Mouse (Mus musculus): ENCODE data around the gene Cipc.

The Cipc gene

DNA sequence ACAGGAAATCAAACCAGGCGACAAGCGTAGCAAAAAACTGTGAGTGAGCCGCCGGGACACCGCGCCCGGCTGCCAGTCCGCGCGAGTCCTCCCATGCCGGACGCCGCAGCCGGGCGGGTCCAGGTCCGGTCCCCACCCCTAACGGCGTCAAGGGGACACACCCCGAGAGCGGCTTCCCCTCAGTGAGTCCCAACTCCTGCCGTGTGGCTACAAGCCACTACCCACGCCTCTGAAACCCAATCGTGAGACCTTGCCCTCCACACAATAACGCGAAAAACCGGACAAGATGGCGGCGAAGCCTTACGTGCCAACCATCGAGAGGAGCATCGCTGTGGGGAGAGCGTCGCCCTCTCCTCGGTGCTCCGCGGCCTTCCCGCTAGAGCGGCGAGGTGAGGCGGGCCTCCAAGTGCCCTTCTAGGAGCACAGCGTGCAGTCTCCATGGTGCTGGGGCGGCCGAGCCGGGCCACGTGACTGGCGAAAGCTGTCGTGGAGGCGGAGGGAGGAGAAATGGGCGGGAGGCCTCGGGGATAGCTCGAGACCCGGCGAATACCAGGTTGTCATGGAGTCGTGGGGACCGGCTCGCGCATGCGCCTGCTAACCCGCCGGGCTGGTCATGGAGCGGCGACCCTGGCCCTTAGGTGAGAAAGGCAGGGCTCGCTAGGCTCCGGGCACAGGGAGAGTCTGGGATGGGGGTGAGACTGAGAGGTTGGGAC, at the start of gene Cipc:
Gene Cipc, plus strand, starts transcription at position 182 of the 713 bp plus-strand sequence.
- DNase-seq (ENCODE audit: extremely low read depth, low read depth) = peak; percentile 95

DNA sequence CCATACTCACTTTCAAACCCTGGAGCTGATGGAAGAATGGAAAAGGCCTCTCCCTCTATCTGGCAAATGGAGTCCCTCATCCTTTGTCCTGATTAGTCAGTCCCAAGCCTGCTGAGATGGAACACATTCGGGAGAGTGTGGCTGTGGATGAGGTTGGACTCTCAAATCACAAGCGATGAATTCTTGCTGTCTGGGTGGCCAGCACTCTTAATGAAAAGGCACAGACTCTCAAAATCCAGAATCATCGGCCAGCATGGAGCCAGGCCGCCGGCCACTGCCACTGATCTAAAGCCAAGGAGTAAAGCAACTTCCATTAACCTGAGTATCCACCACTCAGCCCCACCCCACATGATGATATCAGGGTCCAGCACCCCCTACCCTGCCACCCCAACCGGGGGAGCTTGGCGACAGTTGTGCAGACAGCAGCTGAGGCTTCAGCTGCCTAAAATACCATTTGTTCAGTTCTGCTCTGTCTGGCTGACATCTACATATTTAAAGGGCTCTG, 49.0 kb upstream of the Cipc start:
- no peak for DNase-seq (ENCODE audit: extremely low read depth, low read depth)

DNA sequence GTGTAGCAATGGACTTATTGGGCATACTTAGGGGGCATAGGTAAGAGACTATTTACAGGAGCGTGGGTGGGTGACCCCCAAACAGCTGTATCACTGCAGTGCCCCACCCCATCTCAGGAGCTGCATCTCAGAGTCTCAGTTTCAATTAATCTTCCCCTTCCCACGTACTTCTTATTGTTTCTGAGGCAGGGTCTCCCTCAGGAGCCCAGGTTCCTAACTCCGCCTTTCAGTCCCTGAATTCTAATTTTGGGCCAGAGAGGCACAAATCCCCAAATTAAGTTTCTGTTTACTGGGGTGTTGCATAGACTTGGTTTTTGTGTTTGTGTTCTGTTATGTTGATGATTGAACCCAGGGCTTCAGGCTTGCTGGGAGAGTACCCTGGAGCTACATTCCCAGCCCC, 48.4 kb upstream of the Cipc start:
- no peak for DNase-seq (ENCODE audit: extremely low read depth, low read depth)

DNA sequence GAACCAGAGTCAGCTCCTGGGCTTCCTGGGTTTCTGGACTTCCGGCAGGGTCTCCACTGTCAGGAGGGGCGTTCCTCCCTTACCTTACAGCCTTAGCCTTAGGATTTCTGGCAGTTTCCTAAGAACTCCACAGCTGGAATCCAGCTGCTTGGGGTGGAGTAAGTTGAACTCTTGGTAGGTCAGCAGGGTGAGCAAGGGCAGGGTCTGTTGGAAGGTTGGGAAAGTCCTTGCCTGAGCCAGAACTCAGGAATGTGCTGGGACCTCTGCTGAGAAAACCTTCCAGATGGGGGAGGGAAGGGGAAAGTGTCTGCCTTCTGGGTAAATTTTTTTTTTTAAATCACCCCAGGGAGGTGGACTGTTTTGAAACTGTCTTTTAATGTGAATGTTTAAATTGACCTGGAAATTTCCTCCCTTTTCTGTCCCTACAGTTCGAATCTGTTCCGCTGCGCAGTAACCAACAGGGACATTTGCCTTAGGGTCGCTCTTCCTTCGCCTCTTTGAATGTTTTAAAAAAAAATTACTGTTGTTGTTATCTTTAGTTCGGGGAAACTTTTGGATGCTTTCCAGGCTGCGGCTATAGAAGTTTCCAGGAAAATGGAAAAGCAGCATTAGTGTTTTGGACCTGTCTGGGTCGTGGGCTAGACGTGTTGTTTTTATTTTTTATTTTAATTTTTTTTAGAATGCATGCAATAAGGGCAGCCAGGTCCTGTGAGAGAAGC, 47.2 kb upstream of the Cipc start:
- no peak for DNase-seq (ENCODE audit: extremely low read depth, low read depth)

DNA sequence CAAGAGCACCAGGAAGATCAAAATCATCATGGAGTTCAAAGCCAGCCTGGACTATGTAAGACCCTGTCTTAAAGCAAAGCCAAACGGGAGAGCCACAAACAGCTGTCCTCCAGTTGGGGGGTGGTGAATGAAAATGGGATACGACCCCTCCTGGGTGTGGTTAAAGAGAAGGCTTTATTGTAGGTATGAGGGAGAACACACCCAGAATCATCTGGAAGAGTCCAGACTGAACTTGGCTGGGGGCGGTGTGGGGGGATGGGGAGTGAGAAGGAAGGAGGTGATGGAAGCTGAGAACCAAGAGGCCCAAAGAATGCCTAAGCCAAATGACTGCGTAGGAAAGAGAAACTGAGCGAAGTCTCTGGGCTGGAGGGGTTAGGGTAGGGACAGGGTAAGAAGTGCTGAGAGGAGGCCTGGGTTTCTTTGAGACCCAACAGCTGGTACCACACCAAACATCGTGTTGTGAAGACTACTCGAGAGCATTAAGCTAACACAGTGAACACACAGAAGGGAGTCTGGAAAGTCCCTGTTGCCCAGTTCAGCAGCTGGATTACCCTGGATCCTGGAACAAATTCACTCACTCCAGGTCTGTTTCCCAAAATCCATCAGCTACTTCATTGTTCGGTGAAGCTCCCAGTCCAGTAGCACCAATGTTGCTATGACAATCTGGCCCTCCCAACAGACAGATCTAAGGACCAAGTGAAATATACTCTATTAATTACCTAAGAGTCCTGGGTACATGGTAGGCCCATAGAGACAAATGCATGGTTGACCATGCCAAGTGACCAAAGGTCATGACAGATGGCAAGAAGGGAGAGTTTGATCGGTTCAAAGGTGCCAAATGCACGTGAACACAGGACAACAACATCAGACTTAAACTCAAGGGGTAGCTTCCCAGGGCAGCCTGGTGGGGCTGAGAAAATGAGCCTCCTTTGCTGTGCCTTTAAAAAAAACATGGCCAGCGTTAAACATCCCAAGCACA, 42.7 kb upstream of the Cipc start:
- no peak for DNase-seq (ENCODE audit: extremely low read depth, low read depth)

DNA sequence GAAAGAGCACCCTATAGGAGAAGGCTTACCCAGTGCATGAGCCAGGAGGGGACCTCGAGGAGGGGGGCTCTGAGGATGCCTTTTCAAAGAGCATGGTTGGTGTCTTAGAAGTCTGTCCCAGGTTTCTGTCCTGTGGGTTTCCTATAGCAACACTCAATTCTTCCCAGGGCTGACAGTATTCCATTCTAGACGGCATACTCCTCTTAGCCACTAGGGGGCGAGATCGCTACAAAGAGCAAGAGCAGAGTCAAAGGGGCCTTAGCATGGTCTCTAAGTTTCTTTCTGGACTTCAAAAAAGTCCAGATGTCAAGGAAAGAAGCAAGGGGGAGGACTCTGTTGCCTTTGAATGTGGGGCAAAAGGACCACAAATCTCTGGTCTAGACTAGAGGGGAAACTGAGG, 41.6 kb upstream of the Cipc start:
- no peak for DNase-seq (ENCODE audit: extremely low read depth, low read depth)

DNA sequence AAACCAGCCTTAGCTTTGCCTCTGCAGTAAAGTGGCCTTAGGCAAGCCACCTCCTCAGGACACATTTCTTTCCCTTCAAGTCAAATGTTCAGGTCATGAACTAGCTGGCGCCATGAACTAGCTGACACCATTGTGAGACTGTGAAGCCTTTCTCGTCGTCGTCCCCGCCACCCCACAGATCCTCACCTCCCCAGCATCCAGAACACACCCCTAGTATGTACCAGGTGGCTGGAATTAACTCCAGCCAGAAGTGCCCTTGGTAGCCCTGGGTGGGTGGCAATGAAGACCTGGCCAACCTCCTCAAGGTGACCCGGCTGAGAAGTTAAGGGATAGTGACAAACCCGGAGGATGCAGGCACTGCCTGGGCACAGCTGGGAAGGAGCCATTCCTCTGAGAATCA, 41.0 kb upstream of the Cipc start:
- no peak for DNase-seq (ENCODE audit: extremely low read depth, low read depth)

DNA sequence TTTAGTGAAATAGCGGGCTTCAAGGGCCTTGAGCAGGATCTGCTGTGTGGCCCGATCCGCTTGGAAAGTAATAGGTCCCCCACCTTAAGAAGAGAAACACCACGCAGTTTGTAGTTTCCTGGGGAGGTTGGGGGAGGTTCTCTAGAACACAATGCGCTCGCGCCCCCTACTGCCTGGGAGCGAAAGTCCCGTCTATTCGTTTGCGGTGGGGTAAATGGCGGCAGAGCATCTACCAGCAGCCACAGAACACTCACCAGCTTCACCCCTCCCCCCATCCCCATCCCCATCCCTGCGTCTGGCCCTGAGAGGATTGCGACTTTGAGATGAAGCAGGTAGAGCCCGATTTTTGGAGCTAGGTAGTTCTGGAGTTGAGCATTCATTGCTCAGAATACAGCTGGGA, 40.4 kb upstream of the Cipc start:
- peak; percentile 67 for DNase-seq (ENCODE audit: extremely low read depth, low read depth)

DNA sequence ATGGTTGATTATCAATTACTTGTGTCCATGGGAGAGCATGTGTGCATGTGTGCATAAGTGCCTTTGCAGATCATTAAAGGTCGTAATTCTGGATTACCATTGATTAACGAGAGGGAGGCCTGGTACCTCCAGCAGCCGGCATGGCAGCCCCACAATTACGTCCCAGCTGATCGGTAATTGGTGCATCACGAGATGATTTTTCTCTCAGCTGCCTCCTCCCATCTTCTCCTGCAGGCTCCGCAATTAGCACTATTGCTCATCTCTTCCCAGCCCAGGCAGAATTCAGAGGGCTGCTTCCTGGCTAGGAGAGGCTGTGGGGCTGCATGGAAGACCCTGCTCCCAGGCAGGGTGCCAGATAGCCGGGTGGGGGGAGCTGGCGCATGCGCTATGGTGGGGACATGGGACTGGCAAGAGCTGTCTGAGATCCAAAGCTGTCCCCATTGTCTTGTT, 35.3 kb upstream of the Cipc start:
- no peak for DNase-seq (ENCODE audit: extremely low read depth, low read depth)

DNA sequence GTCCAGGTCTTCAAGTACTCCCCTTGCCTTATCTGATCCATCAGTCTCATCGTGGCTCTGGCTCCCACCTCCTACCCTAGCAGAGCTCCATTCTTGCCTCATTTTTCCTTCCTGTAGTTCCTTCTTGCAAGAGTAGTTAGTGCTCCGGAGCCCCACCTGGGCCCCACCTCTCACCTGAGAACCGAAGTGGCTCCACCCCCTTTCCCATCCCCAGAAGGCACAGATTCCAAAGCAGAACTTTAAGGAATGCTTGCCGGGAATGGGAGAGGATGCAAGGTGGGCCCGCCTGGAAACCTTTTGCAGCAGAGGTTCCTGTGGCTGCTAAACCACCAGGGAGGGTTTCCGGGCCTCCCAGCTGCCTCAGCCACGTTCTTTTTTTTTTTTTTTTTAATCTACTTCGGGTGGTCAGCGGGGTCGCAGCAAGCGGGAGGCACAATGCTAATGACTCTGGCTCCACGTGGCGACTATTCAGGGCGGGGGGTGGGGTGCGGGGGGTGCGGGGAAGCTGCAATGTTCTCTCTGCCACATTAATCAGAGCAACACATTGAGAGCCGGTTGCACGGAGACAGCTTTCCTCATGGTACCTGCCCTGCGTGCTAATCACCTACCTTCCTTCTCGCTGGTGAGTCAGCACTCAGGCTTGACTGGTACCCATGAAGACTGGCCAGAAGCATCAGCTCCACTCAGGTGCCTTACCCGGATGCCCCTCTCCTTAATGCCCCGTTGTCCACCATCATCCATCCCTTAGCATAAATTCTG, 34.3 kb upstream of the Cipc start:
- DNase-seq (ENCODE audit: extremely low read depth, low read depth) = no peak

DNA sequence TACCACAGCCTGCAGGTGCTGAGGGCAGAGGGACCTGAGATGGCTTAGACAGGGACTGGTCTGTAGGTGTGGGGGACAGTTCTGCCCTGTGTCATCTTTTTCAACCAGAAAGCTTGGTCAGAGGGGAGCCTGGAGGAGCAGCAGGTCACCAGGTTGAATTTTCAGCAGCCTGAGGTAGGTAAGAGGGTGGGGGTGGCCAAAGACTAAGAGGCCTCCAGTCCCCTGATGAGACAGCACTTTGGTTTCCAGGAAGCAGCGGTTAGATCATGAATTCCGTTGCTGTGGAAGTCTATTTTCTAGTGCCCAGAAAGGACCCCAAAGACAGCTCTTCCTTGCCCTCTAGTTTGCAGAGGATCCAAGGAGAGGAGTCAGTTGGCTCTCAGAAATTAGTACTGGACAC, 32.5 kb upstream of the Cipc start:
- no peak for DNase-seq (ENCODE audit: extremely low read depth, low read depth)

DNA sequence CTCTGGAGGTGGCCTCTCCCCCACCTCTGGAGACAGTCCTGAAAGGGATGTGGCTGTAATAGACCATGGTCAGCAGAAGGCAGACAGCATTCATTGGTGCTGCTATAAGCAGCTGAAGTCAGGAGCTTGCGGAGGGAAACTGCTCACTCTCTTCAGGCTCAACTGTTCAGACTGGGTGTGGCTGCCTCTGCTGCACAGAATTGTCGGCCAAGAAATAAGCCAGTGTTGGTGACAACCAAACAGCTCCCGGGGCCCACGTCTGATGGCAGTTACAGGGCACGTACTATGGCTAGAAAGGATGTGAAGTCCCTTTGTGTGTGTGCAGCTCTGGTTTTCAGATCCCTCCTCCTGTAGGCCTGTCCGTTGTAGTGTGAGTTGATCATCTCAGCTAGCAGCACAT, 32.1 kb upstream of the Cipc start:
- no peak for DNase-seq (ENCODE audit: extremely low read depth, low read depth)

DNA sequence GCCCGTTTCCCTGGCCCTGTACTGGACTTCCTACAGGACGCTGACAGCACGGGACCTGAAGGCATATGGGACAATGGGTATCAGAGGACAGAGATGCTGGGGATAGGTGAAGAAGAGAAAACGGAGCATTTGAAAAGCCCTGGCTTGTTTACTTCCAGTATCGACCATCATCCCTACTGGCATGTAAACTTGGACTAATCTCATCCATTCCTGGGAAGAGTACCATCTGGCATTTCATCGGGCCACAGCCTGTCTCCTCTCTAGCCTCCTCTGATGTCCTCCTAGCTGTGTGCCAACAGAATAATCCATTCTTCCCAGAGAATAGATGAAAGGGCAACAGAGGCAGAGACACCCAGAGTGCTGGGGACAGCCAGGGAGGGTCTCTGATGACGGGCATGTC, 31.2 kb upstream of the Cipc start:
- no peak for DNase-seq (ENCODE audit: extremely low read depth, low read depth)

DNA sequence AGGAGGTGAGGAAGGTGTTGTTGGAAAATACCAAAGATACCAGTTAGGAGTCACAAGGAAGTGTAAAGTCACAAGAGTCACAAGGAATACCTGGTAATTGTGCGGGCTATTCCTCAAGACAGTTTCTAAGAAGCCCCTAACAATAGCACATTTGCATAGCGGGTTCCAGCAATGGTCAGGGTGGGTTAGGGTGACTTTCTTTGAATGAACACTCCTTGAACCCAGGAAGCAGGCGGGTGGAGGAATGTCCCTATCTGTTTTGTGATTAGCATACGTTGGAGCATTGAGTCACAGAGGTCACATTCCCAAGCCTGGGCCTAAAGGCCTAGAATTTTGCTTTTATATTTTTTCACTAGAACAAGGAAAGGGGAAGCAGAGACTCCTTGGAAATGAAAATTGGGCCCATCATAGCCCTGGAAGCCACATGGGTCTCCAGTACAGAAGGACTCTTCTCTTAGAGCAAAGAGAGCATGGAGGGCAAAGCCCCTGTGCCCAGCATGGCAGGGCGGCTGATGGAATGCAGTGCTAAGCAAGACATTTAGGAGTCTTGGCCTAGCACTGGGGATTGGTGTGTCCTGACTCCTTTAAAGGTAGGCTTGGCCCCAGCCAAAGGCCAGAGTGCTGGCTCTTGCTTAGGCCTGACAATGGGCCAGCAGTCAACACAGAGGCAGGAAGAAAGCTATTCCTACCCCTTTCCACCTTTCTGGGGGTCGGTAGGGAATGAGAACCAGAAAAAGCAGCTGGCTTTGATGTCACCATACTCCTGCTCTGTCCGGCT, 29.9 kb upstream of the Cipc start:
- no peak for DNase-seq (ENCODE audit: extremely low read depth, low read depth)

DNA sequence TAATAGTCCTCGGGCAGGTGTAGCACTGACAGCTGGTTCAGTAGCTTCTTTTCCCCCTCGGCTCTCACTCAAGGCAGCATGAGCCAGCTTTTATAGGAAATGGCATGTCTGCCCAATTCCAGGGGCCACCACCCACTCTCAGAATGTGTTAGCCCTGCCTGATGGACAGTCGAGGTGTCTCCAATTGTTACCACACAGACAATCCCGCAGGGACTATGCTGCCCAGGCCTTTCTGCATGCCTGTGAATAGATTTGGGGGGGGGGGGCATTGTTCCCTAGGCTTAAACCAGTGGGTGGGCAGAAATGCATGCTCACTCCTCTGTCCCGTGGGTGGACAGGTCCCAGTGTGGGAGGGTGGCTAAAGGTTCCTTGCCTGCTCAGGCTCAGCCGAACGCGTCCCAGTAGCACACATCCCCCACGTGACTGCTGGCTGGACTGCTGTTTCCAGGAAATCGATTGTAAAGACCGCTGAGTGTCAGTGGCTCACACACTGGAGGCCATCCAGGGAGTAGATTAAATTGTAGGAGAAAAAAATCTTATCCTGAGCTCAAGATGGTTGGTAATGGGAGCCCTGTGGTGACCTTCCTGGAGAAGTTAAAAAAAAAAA, 28.4 kb upstream of the Cipc start:
- DNase-seq (ENCODE audit: extremely low read depth, low read depth) = no peak

DNA sequence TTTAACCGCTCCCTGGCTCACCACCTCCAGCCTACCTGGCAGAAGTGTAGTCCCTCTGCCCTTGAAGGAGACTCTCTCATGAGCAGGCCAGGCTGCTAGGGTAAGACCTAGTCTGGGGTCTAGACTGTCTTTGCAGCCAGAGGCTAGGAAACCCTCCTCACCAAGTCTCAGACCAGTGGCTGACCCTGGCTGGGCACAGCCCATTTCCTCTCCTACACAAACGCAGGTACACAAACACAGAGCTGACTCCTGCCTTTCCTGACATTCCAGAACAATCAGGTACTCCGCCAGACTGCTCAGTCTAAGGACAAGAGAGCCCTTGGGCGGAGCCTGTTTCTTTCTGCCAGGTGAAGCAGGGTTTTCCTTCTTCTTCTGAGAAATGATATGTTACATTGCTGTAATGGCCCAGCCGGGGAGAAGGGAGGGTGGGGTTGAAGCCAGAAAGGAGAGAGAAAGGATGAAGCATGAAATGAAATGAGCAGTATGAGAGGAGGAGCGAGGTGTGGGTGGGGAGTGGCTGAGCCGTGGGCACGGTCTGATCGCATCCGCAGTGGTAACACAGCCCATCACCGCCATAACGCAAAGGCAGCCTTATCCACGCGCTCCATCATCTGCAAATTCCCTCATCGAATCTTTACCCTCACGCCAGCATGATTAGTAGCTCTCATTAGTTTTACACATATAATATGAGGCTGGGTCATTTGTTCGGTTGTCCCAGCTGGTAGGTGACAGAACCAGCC, 27.7 kb upstream of the Cipc start:
- DNase-seq (ENCODE audit: extremely low read depth, low read depth) = no peak

DNA sequence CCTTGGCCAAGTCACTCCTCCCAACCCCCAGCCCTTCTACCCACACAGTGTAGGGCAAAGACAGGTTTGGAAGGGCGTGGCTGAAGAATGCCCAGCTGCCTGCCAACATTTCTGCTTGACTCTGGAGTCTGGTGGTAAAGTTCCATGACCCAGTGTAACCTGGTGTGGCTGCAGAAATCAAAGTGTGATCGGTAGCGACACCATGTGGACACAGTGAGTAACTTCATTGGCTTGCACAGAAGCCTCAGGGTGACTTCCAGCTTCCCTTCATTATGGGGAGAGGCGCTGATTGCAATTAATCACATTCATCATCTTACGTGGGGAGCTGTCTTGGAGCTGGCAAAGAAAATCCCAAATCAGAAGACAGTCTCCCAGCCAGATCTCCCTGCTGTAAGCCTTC, 23.0 kb upstream of the Cipc start:
- DNase-seq (ENCODE audit: extremely low read depth, low read depth) = no peak

DNA sequence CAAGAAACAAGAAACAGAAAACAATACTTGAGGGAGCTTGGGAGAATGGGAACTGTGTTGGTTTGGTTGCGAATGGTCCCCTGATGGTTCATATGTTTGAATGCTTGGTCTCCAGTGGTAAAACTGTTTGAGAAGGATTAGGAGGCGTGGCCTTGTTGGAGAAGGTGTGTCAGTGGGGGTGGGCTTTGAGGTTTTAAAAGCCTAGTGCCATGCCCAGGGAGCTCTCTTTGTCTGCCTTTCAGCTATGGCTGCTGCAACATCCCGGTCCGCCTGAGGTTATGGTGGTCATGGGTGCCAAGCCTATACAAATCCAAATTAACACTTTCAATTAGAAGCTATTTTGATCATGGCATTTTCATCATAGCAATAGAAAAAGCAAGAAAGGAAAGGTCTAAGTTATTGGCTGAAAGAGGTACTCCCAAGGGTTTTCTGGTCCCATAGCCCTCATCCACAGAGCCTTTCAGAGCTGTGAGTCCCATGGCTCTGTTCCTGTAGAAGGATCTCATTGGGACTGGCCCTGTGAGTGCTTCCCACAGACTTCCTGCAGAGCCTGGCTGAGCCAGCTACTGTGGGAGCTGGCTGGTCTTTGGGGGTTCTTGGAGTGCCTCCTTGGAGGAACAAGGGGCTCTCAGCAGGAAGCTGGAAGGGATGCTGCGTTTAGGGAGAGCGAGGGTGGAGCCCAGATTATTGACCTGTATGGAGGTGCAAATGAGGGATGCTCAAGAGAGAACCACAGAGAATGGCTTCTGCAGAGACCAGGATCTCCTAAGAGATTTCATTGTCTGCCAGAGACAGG, 15.7 kb upstream of the Cipc start:
- no peak for DNase-seq (ENCODE audit: extremely low read depth, low read depth)
